In genomic region chr11:29548504-29549424, GRCm38 (mm10) we compare ENCODE assay signal across 8 mouse cellular contexts. TPM values are rescaled to one million over a fixed set of nuclear protein-coding genes. Genes with fewer than 3 reads are reported as not detected.
A peak's percentile ranks its signal among the peaks of the same experiment; 100 is the strongest.
DNase-seq lines count a peak whose midpoint lies in the region; ATAC-seq and TF ChIP-seq lines count a peak whose summit lies in the region.

No protein-coding gene starts in this region.

- peak overlapping the region; percentile 69 for H3K4me2 ChIP-seq in hindbrain, embryonic 16.5 days (ENCODE audit: low read length)
- H3K4me2 ChIP-seq in midbrain, embryonic 13.5 days (replicated peaks) = peak overlapping the region; percentile 73

- TF ChIP-seq POLR2A in cerebellum, adult 2 months (IDR thresholded peaks at IDR 0.05; ENCODE audit: borderline replicate concordance, insufficient read depth, low read length) = no peak
- TF ChIP-seq POLR2A in thymus, adult 2 months (IDR thresholded peaks at IDR 0.05; ENCODE audit: control insufficient read depth, extremely low read depth, insufficient read depth, low read length, poor library complexity) = no peak

- peak in 1 of 2 experiments; percentile 10 for DNase-seq in cerebellum, adult 2 months
- no peak for DNase-seq in thymus, adult 2 months
- DNase-seq in thymus, postnatal 0 days (ENCODE audit: low spot score) = no peak
- no peak for DNase-seq in urinary bladder, postnatal 14 days (ENCODE audit: low spot score)
- no peak for DNase-seq in left cerebral cortex, adult 9 months (ENCODE audit: low spot score in 2 of 2)

- TF ChIP-seq CTCF in cerebellum, adult 2 months (IDR thresholded peaks at IDR 0.05; ENCODE audit: borderline replicate concordance, insufficient read depth, low read depth, low read length) = no peak
- TF ChIP-seq CTCF in thymus, adult 2 months (IDR thresholded peaks at IDR 0.05; ENCODE audit: borderline replicate concordance, control insufficient read depth, extremely low read depth, insufficient read depth, low read length, poor library complexity) = no peak

- 27% methylated on average over 23 of the region's 23 CpGs for WGBS in cerebellum, adult 2 months
- WGBS in thymus, adult 2 months = 21% methylated on average over 23 of the region's 23 CpGs
- WGBS in hindbrain, embryonic 16.5 days = 26% methylated on average over 23 of the region's 23 CpGs
- 27% methylated on average over 23 of the region's 23 CpGs for WGBS in midbrain, embryonic 13.5 days

- H3K4me1 ChIP-seq in cerebellum, adult 2 months (ENCODE audit: control insufficient read depth, insufficient read depth, low read length) = no peaks in the 10 kb centered on the region
- 0 out of 2 replicates have a peak, but pooled peaks cover 4% of the 10 kb centered on the region for H3K4me1 ChIP-seq in thymus, adult 2 months (replicated peaks; ENCODE audit: control insufficient read depth, insufficient read depth, low read length)
- peaks cover 13% of the 10 kb centered on the region for H3K4me1 ChIP-seq in hindbrain, embryonic 16.5 days (ENCODE audit: control insufficient read depth, insufficient read depth, low read depth, low read length)
- peaks cover 17% of the 10 kb centered on the region for H3K4me1 ChIP-seq in midbrain, embryonic 13.5 days (replicated peaks)

- no peak for ATAC-seq in cerebellum, adult (ENCODE audit: insufficient number of reproducible peaks, low FRiP score, low TSS enrichment)
- ATAC-seq in hindbrain, embryonic 16.5 days = peak; percentile 6; the same call in 1 of the 2 replicates
- no peak for ATAC-seq in midbrain, embryonic 13.5 days

- H3K27me3 ChIP-seq in cerebellum, adult 2 months (ENCODE audit: control insufficient read depth, insufficient read depth, low read length) = no peaks in the 10 kb centered on the region
- no peaks in the 10 kb centered on the region for H3K27me3 ChIP-seq in thymus, adult 2 months (ENCODE audit: control insufficient read depth, insufficient read depth, low read length)
- no peaks in the 10 kb centered on the region for H3K27me3 ChIP-seq in hindbrain, embryonic 16.5 days (replicated peaks; ENCODE audit: control insufficient read depth, insufficient read depth, low read length)
- H3K27me3 ChIP-seq in midbrain, embryonic 13.5 days = no peaks in the 10 kb centered on the region

- no peaks in the 10 kb centered on the region for H3K9me3 ChIP-seq in hindbrain, embryonic 16.5 days (ENCODE audit: control insufficient read depth, low read length)
- no peaks in the 10 kb centered on the region for H3K9me3 ChIP-seq in midbrain, embryonic 13.5 days

- H3K9ac ChIP-seq in hindbrain, embryonic 16.5 days (ENCODE audit: low read depth, low read length) = peak overlapping the region; percentile 85
- peak overlapping the region; percentile 83 for H3K9ac ChIP-seq in midbrain, embryonic 13.5 days (replicated peaks)

- H3K4me3 ChIP-seq in cerebellum, adult 2 months (replicated peaks; ENCODE audit: insufficient read depth, low read depth, low read length) = peak overlapping the region; percentile 81
- peak overlapping the region; percentile 71 for H3K4me3 ChIP-seq in thymus, adult 2 months (ENCODE audit: control insufficient read depth, insufficient read depth, low read length)
- peak overlapping the region; percentile 72 for H3K4me3 ChIP-seq in hindbrain, embryonic 16.5 days (ENCODE audit: low read length)
- peak overlapping the region; percentile 73 for H3K4me3 ChIP-seq in midbrain, embryonic 13.5 days (replicated peaks)

- peaks cover 21% of the 10 kb centered on the region for H3K36me3 ChIP-seq in thymus, adult 2 months (ENCODE audit: control insufficient read depth, insufficient read depth, low read length)
- H3K36me3 ChIP-seq in hindbrain, embryonic 16.5 days (ENCODE audit: control insufficient read depth, insufficient read depth, low read length) = peaks cover 9% of the 10 kb centered on the region
- peaks cover 28% of the 10 kb centered on the region for H3K36me3 ChIP-seq in midbrain, embryonic 13.5 days

- H3K27ac ChIP-seq in cerebellum, adult 2 months (ENCODE audit: insufficient read depth, low read length) = peak overlapping the region; percentile 75
- peak overlapping the region; percentile 51 for H3K27ac ChIP-seq in thymus, adult 2 months (ENCODE audit: control insufficient read depth, insufficient read depth, low read length)
- H3K27ac ChIP-seq in hindbrain, embryonic 16.5 days (ENCODE audit: low read depth, low read length) = peak overlapping the region; percentile 89
- H3K27ac ChIP-seq in midbrain, embryonic 13.5 days = peak overlapping the region; percentile 77; the same call in 1 of the 2 replicates

RNA-seq across cellular contexts. Expression of gene Rps27a, which starts 0.9 kb away (rescaled TPM):
- 491 and 545 TPM in 2 replicates for polyA plus RNA-seq in cerebellum, adult 2 months (2012; rRNA removed)
- polyA plus RNA-seq in thymus, adult 2 months (2012; rRNA removed) = 163 and 196 TPM in 2 replicates
- 1,461 and 1,495 TPM in 2 replicates for polyA plus RNA-seq in thymus, postnatal 0 days (2015; fragmentation: Nextera tagmentation; extraction: Ambion mirVana)
- 463 and 486 TPM in 2 replicates for polyA plus RNA-seq in hindbrain, embryonic 16.5 days (2015; fragmentation: Nextera tagmentation; extraction: Ambion mirVana)
- polyA plus RNA-seq in midbrain, embryonic 13.5 days (2015; fragmentation: Nextera tagmentation; extraction: Ambion mirVana) = 678 and 696 TPM in 2 replicates

RNA-seq across cellular contexts. Expression of gene Clhc1, which starts 1.0 kb away (rescaled TPM):
- polyA plus RNA-seq in cerebellum, adult 2 months (2012; rRNA removed) = 0.07 and 0.25 TPM in 2 replicates
- polyA plus RNA-seq in thymus, adult 2 months (2012; rRNA removed) = not detected in 2 replicates
- 0.08 and 0.09 TPM in 2 replicates for polyA plus RNA-seq in thymus, postnatal 0 days (2015; fragmentation: Nextera tagmentation; extraction: Ambion mirVana)
- polyA plus RNA-seq in hindbrain, embryonic 16.5 days (2015; fragmentation: Nextera tagmentation; extraction: Ambion mirVana) = 0.08 and 0.15 TPM in 2 replicates
- 0.19 and 0.23 TPM in 2 replicates for polyA plus RNA-seq in midbrain, embryonic 13.5 days (2015; fragmentation: Nextera tagmentation; extraction: Ambion mirVana)

RNA-seq across cellular contexts. Expression of gene Mtif2, which starts 22.6 kb away (rescaled TPM):
- polyA plus RNA-seq in cerebellum, adult 2 months (2012; rRNA removed) = 24.5 and 28.2 TPM in 2 replicates
- polyA plus RNA-seq in thymus, adult 2 months (2012; rRNA removed) = 9.9 and 10.2 TPM in 2 replicates
- polyA plus RNA-seq in thymus, postnatal 0 days (2015; fragmentation: Nextera tagmentation; extraction: Ambion mirVana) = 34.1 and 40.1 TPM in 2 replicates
- 38.7 and 41.6 TPM in 2 replicates for polyA plus RNA-seq in hindbrain, embryonic 16.5 days (2015; fragmentation: Nextera tagmentation; extraction: Ambion mirVana)
- 58.9 and 62.4 TPM in 2 replicates for polyA plus RNA-seq in midbrain, embryonic 13.5 days (2015; fragmentation: Nextera tagmentation; extraction: Ambion mirVana)

RNA-seq across cellular contexts. Expression of gene Prorsd1, which starts 33.9 kb away (rescaled TPM):
- polyA plus RNA-seq in cerebellum, adult 2 months (2012; rRNA removed) = 6.2 and 6.3 TPM in 2 replicates
- 2.1 and 3.8 TPM in 2 replicates for polyA plus RNA-seq in thymus, adult 2 months (2012; rRNA removed)
- 29.6 and 40.5 TPM in 2 replicates for polyA plus RNA-seq in thymus, postnatal 0 days (2015; fragmentation: Nextera tagmentation; extraction: Ambion mirVana)
- polyA plus RNA-seq in hindbrain, embryonic 16.5 days (2015; fragmentation: Nextera tagmentation; extraction: Ambion mirVana) = 8.4 and 11.0 TPM in 2 replicates
- 13.4 TPM in 2 replicates for polyA plus RNA-seq in midbrain, embryonic 13.5 days (2015; fragmentation: Nextera tagmentation; extraction: Ambion mirVana)
